Mouse (Mus musculus) ES-CJ7 (cell line): ENCODE data around the gene Ppt2.

ENCODE experiments used
- DNase-seq: peaks from one replicate; pipeline ENCODE4 v3.0.0; 2011; ENCODE audit warnings: low read depth, low spot score

Gene Ppt2

GRCm38 (mm10) chr17:34587814-34588213, 40.5 kb downstream of the Ppt2 start:
- DNase-seq = no peak

- peak; percentile 92 for DNase-seq
Measured at GRCm38 (mm10) chr17:34587423-34587811, 40.9 kb downstream of the Ppt2 start.

- peak; percentile 88 for DNase-seq
Measured at GRCm38 (mm10) chr17:34586796-34587422, 41.4 kb downstream of the Ppt2 start.

GRCm38 (mm10) chr17:34585877-34586771, 42.2 kb downstream of the Ppt2 start:
- DNase-seq = no peak

GRCm38 (mm10) chr17:34585121-34585520, 43.2 kb downstream of the Ppt2 start:
- DNase-seq = no peak

GRCm38 (mm10) chr17:34583819-34584218, 44.5 kb downstream of the Ppt2 start:
- no peak for DNase-seq

- no peak for DNase-seq
Measured at GRCm38 (mm10) chr17:34583397-34583796, 44.9 kb downstream of the Ppt2 start.

- no peak for DNase-seq
Measured at GRCm38 (mm10) chr17:34582528-34582927, 45.8 kb downstream of the Ppt2 start.

- DNase-seq = no peak
Measured at GRCm38 (mm10) chr17:34578070-34578469, 50.2 kb downstream of the Ppt2 start.

- DNase-seq = no peak
Measured at GRCm38 (mm10) chr17:34576577-34576976, 51.7 kb downstream of the Ppt2 start.

GRCm38 (mm10) chr17:34572361-34572760, 55.9 kb downstream of the Ppt2 start:
- peak; percentile 78 for DNase-seq

- peak; percentile 55 for DNase-seq
Measured at GRCm38 (mm10) chr17:34571875-34572274, 56.4 kb downstream of the Ppt2 start.

GRCm38 (mm10) chr17:34569919-34570318, 58.4 kb downstream of the Ppt2 start:
- DNase-seq = no peak

GRCm38 (mm10) chr17:34568421-34568820, 59.9 kb downstream of the Ppt2 start:
- no peak for DNase-seq

- DNase-seq = no peak
Measured at GRCm38 (mm10) chr17:34567311-34567710, 61.0 kb downstream of the Ppt2 start.
